Mouse (Mus musculus) kidney, adult 2 months (tissue): ENCODE data around the gene Dgkb.

ENCODE experiments used
- CTCF ChIP-seq: fragments of 200-500 bp; conservative IDR thresholded peaks from 2 replicates; pipeline ENCODE4 v1.5.1; 2011; ENCODE audit warnings: low read depth, mild to moderate bottlenecking, control low read depth, low read length, moderate library complexity, mixed read lengths; ENCODE audit not compliant: insufficient read depth, insufficient read length
- POLR2A ChIP-seq: fragments of 200-500 bp; IDR thresholded peaks from one replicate; pipeline ENCODE4 v1.6.1; 2011; ENCODE audit warnings: low read depth, low read length, control low read depth

DNA sequence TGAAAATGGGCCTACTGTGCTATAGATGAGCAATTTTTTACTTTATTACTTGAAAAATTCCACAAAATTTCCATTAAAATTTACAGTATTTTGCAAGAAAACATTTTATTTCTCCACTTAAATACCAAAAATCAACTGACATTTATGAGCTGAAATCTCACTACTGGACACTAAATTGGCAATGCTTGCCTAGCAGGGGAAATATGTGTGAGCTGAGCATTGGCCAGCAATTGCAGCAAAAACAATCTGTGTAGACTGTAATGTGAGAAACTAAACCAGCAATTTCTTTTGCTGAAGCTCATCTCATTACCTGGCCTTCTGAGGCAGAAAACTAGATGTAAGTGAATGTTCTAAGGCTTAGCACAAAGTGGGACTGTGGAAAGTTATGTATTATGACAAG lies 651.1 kb downstream of the Dgkb start:
- TF ChIP-seq CTCF: no peak
- TF ChIP-seq POLR2A: no peak
